Mouse (Mus musculus) neural tube, embryonic 15.5 days (tissue): ENCODE data around the gene 4833427G06Rik. TPM values are rescaled to one million over a fixed set of nuclear protein-coding genes. Genes with fewer than 3 reads are reported as not detected.

Source experiments
- microRNA counts: library from miRNA; unstranded; fragments of <30 nt; microRNA quantifications from one replicate; lab custom pipeline; 2016
- microRNA-seq: library from miRNA; unstranded; fragments of <30 nt; microRNA quantifications from one replicate; pipeline ENCODE4, GENCODE M21; 2017
- polyA plus RNA-seq: library from polyadenylated mRNA; unstranded; fragments of >200 nt; fragmentation: Nextera tagmentation; extraction: Ambion mirVana; gene quantifications from 2 replicates; pipeline ENCODE4 v1.2.1, GENCODE M21; 2015

The 4833427G06Rik gene
- polyA plus RNA-seq, 1 experiment from 2014 or later: 0.37 TPM

MicroRNAs within 50 kb of the gene (microRNA counts, 519-probe panel; counts per million panel counts)
- 1,722 counts per million, percentile 27 among the panel's probes with 10 or more counts for microRNA mmu-miR-34b-3p (lab: Ali Mortazavi, UCI)
- microRNA mmu-miR-34b-5p (lab: Ali Mortazavi, UCI): 1,993 counts per million, percentile 42 among the panel's probes with 10 or more counts
- microRNA mmu-miR-34c (lab: Ali Mortazavi, UCI): 3,303 counts per million, percentile 80 among the panel's probes with 10 or more counts

Small RNAs within 50 kb of the gene (microRNA-seq; reads per million reads assigned to microRNA genes)
- gene Mir34b (15.6 reads per million, percentile 30 among the genes with 10 or more reads in this experiment), gene Mir34c (307 reads per million, percentile 67 among the genes with 10 or more reads in this experiment)

Other genes with a start within 250 kb of the 4833427G06Rik start
- 14.9 and 19.4 TPM in 2 replicates for gene Sik2, start 93.0 kb downstream of the 4833427G06Rik start, polyA plus RNA-seq
- not detected in 2 replicates for gene Btg4, start 41.2 kb downstream of the 4833427G06Rik start, polyA plus RNA-seq
- gene Layn, start 25.0 kb downstream of the 4833427G06Rik start, polyA plus RNA-seq: 5.2 and 5.6 TPM in 2 replicates
- 0.19 TPM in 1 of 2 replicates, not detected in the other for gene Gm32742, start 63.4 kb upstream of the 4833427G06Rik start, polyA plus RNA-seq
- gene Pou2af1, start 111.6 kb upstream of the 4833427G06Rik start, polyA plus RNA-seq: 0.09 and 0.38 TPM in 2 replicates
- 0.70 and 2.1 TPM in 2 replicates for gene Colca2, start 176.5 kb upstream of the 4833427G06Rik start, polyA plus RNA-seq
- not detected in 2 replicates for gene 1810046K07Rik, start 226.8 kb upstream of the 4833427G06Rik start, polyA plus RNA-seq